Mouse (Mus musculus) layer of hippocampus, adult 2 months (tissue): ENCODE results near the gene Cdk12. TPM values are rescaled to one million over a fixed set of nuclear protein-coding genes. Genes with fewer than 3 reads are reported as not detected.
"Not testable (repeated sequence)": the region's sequence is repeated elsewhere in the genome, so short reads cannot be mapped to it uniquely, and the experiment has no call there.

Source experiments
- DNase-seq, 2 experiments: peaks; one replicate each; pipeline ENCODE4 v3.0.0; 2022; ENCODE audit warnings: low spot score in 2 of 2
- H3K27ac ChIP-seq: fragments of 200-600 bp; 2 replicates; pipeline ENCODE4 v1.8.1; 2022
- H3K4me3 ChIP-seq: fragments of 200-600 bp; 2 replicates; pipeline ENCODE4 v1.8.1; 2022; ENCODE audit warnings: mild to moderate bottlenecking
- CTCF ChIP-seq: fragments of 200-600 bp; conservative IDR thresholded peaks from 2 replicates; pipeline ENCODE4 v1.8.1; 2022; ENCODE audit warnings: antibody characterized with exemption, mild to moderate bottlenecking, moderate library complexity
- total RNA-seq, 2 experiments: library from RNA; stranded (reverse); gene quantifications; 2 replicates each; pipeline ENCODE4 v1.2.3; 2021

Gene Cdk12
- total RNA-seq, 2 experiments from 2014 or later = 40.9 to 47.0 TPM

DNA sequence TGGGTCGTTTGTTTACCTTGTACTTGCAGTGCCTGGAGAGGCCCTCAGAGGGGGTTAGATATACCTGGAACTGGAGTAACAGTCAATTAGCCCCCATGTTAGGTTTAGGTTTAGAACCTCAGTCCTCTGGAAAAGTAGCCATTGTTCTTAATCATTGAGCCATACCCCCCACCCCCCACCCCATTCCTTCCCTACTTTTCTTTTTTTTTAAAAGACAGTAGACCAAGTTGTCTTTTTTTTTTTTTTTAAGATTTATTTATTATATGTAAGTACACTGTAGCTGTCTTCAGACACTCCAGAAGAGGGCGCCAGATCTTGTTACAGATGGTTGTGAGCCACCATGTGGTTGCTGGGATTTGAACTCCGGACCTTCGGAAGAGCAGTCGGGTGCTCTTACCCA, 6.8 kb downstream of the Cdk12 start:
- H3K4me3 ChIP-seq, H3K27ac ChIP-seq, DNase-seq: not testable (repeated sequence)
- peak; percentile 23; the same call in 1 of the 2 replicates for TF ChIP-seq CTCF

DNA sequence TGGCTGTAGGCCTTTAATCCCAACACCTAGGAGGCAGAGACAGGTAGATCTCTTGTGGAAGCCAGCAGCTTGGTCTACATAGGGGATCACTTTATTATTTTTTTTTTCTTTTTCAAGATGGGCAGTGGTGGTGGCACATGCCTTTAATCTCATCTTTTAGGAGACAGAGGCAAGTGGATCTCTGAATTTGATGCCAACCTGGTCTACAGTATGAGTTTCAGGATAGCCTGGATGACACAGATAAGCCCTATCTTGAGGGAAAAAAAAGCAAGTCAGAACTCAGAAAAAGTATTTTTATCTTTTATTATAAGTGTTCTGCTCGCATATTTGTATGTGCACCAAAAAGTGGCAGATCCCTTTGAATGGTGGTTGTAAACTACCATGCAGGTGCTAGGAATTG, 10.5 kb downstream of the Cdk12 start:
- TF ChIP-seq CTCF = no peak
- Histone ChIP-seq H3K27ac (no peak overlapping the region), H3K4me3 (no peak overlapping the region)
- no peak for DNase-seq

- Histone ChIP-seq H3K4me3 (no peak overlapping the region), H3K27ac (no peak overlapping the region)
- DNase-seq = no peak
- no peak for TF ChIP-seq CTCF
Observed at GRCm38 (mm10) chr11:98226349-98226748, 23.5 kb downstream of the Cdk12 start.

- DNase-seq = no peak
- H3K27ac ChIP-seq = no peak overlapping the region
- no peak overlapping the region for H3K4me3 ChIP-seq
- peak; percentile 30 for TF ChIP-seq CTCF
Observed at GRCm38 (mm10) chr11:98238416-98238815, 35.6 kb downstream of the Cdk12 start.

- no peak overlapping the region for H3K4me3 ChIP-seq
- DNase-seq = no peak
- no peak for TF ChIP-seq CTCF
- no peak overlapping the region for H3K27ac ChIP-seq
Observed at GRCm38 (mm10) chr11:98238995-98239394, 36.1 kb downstream of the Cdk12 start.

DNA sequence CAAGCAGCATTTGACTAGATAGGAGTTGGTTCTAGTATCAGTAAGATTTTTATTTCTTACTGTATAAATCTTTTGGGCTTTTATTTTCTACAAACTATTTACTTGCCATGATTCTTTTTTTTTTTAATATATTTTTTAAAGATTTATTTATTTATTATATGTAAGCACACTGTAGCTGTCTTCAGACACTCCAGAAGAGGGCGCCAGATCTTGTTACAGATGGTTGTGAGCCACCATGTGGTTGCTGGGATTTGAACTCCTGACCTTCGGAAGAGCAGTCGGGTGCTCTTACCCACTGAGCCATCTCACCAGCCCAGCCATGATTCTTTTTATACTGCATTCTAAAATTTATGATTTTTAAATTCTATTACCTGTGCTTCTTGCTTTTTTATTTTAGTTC, 40.1 kb downstream of the Cdk12 start:
- H3K27ac ChIP-seq, H3K4me3 ChIP-seq, DNase-seq: not testable (repeated sequence)
- peak; percentile 63 for TF ChIP-seq CTCF

GRCm38 (mm10) chr11:98244415-98244814, 41.6 kb downstream of the Cdk12 start:
- Histone ChIP-seq H3K4me3 (no peak overlapping the region), H3K27ac (no peak overlapping the region)
- no peak for DNase-seq
- TF ChIP-seq CTCF = no peak

GRCm38 (mm10) chr11:98247325-98247724, 44.5 kb downstream of the Cdk12 start:
- Histone ChIP-seq H3K27ac (no peak overlapping the region), H3K4me3 (no peak overlapping the region)
- DNase-seq = no peak
- peak; percentile 77 for TF ChIP-seq CTCF

DNA sequence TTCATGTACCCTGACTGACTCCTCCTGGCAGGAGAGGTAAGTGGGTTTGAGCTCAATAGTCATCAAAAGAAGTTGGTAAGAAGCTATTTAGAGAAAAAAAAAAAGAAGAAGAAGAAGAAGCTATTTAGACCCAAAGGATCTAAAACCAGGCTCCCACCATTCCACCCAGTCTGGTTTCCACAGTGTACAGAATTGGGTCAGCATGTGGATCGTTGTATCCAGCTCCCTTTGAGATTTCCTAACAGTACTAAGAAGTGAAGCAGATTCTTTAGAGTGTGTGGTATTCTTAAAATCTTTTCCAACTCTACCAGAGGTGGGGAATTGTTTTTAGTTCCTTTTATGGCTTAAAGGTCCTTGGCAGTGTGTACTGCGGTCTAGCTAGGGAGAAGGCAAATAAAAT, 50.9 kb downstream of the Cdk12 start:
- Histone ChIP-seq H3K4me3 (no peak overlapping the region), H3K27ac (no peak overlapping the region)
- DNase-seq = no peak
- TF ChIP-seq CTCF = no peak

- TF ChIP-seq CTCF = no peak
- Histone ChIP-seq H3K27ac (peak overlapping the region; percentile 41; the same call in 1 of the 2 replicates), H3K4me3 (no peak overlapping the region)
- DNase-seq = no peak
Observed at GRCm38 (mm10) chr11:98260706-98261479, 58.0 kb downstream of the Cdk12 start.

- peak; percentile 100 for TF ChIP-seq CTCF
- Histone ChIP-seq H3K4me3 (no peak overlapping the region), H3K27ac (peak overlapping the region; percentile 74)
Observed at GRCm38 (mm10) chr11:98265039-98265438, 62.2 kb downstream of the Cdk12 start.

GRCm38 (mm10) chr11:98265891-98266290, 63.0 kb downstream of the Cdk12 start:
- peak overlapping the region; percentile 74 for H3K27ac ChIP-seq

More at GRCm38 (mm10) chr11:98265039-98265438, 62.2 kb downstream of the Cdk12 start:
- DNase-seq = peak; percentile 81 to 92

GRCm38 (mm10) chr11:98266699-98267402, 64.0 kb downstream of the Cdk12 start:
- TF ChIP-seq CTCF = no peak
- H3K4me3 ChIP-seq = no peak overlapping the region
- DNase-seq = no peak
- peak overlapping the region; percentile 74 for H3K27ac ChIP-seq

More at GRCm38 (mm10) chr11:98265891-98266290, 63.0 kb downstream of the Cdk12 start:
- DNase-seq = no peak
- TF ChIP-seq CTCF = no peak
- no peak overlapping the region for H3K4me3 ChIP-seq
